Mouse (Mus musculus) right cerebral cortex, postnatal 4 days (tissue): ENCODE results near the gene Tex2.
"Not testable (repeated sequence)": the region's sequence is repeated elsewhere in the genome, so short reads cannot be mapped to it uniquely, and the experiment has no call there.

Source experiments
- DNase-seq: peaks from one replicate; pipeline ENCODE4 v3.0.0-alpha.2; 2022

The Tex2 gene

GRCm38 (mm10) chr11:106612961-106613637 is at the start of gene Tex2:
Tex2 (minus strand) TSS chr11:106613423.
- peak; percentile 95 for DNase-seq

DNA sequence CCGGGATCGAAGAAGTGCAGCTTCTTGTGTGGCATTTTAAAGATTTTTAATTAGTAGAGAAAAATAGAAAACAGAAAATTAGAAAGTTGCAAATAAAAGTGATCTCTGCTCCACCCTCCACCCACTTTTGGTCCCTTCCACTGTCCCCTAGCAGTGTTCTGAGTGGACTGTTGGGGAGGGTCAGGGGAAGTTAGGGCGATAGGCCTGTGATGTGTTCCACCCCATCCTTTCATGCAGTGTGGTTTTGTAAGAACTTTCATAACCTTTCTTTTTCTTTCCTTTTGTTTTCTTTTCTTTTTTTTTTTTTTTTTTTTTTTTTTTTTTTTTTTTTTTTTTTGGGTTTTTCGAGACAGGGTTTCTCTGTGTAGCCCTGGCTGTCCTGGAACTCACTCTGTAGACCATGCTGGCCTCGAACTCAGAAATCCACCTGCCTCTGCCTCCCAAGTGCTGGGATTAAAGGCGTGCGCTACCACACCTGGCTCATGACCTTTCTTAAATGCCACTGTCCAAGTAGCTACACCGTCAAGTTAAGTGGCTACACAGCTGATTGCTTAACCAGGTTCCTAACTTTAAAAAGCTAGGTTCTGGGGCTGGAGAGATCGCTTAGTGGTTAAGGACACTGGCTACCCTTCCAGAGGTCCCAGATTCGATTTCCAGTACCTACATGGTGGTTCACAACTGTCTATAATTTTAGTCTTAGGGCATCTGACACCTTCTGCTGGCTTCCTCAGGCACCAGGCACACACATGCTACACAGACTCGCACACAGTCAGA is 49.6 kb upstream of the Tex2 start:
- no peak for DNase-seq

DNA sequence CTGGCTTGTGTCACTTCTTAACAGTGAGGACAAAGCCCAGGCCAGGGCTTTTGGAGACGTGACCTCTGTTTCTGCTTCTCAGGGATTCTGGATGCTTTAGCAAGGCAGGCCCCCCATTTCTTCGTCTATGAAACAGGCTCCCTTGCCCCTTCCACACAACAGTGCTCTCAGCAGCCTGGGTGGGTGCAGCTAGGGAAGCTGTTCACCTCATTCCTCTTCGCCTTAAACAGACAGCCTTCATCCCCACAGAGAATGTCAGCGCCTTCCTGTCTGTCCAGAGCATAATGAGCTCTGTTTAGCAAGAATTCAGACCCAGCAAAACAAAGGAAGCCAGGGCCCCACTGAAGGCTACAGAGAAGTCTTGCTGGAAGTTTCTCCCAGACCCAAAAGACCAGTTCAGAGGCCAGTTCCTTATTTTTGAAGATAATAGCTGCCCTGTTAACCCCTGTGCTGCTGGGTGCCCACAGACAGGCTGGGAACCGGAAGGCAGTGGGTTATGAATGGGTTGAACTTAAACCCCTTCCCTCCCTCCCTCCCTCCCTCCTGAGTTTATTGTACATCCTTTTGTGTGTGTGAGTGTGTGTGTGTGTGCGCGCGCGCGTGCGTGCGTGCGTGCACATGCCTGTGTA is 47.3 kb upstream of the Tex2 start:
- DNase-seq = no peak

- DNase-seq = no peak
Measured at GRCm38 (mm10) chr11:106659598-106660295, 46.5 kb upstream of the Tex2 start.

DNA sequence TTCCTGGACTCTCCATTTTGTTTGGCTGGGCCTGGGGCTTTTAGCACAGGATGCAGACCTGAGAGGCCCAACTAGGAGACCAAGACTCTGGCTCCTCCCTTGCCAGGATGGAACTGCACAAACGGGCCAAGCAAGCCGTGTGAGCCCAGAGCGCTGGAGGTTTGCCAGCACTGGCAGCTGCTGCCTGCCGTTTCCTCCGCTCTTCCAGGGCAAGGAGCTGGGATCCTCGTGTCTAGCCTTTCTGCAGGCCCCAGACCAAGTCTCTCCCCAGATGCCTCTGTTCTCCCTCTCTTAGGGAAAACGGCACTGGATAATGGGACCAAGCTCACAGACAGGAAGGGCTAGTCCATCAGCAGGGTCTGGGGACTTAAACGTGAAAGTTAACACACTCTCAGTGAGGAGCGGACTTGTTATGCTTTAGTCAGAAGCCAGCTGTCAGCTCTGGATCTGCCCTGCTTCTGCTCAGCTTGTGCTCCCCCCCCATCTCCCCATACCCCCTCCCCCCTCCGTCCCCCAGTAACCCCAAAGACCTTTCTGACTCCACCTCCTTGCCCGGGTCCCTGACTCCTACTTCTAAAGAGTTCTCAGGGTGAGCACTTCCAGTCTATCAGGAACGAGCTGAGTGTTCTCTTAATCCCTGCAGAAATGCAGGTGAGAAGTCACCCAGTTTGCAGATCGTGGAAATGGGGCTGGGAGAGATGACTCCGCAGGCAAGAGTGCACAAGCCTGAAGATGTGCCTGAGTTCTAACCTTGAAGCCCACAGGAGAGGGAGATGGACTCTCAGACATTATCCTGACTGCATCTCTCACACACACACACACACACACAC is 45.0 kb upstream of the Tex2 start:
- DNase-seq = peak; percentile 80

DNA sequence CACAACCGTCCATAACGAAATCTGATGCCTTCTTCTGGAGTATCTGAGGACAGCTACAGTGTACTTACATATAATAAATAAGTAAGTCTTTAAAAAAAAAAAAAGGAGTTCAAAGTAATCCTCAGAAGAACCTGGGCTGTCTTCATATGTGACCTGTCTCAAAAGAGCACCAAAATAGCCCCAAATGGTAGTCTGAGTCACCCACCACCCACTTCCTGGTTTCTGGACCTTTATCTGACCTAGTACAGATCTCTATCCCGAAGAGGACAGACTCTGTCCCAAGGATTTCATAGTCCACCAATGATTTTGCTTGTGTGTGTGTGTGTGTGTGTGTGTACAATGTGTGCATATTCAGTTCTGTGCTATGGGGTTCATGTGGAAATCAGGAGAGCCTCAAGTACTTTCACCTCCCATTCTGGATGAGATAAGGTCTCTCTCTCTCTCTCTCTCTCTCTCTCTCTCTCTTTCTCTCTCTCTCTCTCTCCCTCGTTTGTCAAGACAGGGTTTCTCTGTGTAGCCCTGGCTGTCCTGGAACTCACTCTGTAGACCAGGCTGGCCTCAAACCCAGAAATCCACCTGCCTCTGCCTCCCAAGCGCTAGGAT is 43.8 kb upstream of the Tex2 start:
- DNase-seq = not testable (repeated sequence)

DNA sequence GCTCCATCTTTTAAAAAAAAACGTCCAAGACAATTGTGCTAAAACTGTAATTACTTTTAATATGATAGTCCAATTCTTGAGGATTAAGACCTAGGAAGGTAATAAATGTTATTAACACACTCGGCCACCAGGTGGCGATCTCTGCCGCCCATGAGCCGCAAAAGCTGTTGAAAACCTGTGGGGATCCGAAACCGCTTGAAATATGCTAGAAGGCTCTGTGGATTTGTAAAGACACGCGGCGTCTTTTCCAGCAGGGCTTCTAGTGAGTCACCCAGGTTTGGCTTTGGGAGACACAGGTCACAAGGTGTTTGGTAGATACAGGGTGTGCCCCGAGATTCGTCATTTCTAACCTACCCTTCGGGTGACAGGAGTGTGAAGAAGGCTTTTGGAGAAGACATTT is 35.1 kb upstream of the Tex2 start:
- DNase-seq = peak; percentile 74

- no peak for DNase-seq
Measured at GRCm38 (mm10) chr11:106642966-106643637, 29.9 kb upstream of the Tex2 start.

GRCm38 (mm10) chr11:106641580-106641979 is 28.4 kb upstream of the Tex2 start:
- DNase-seq = no peak

DNA sequence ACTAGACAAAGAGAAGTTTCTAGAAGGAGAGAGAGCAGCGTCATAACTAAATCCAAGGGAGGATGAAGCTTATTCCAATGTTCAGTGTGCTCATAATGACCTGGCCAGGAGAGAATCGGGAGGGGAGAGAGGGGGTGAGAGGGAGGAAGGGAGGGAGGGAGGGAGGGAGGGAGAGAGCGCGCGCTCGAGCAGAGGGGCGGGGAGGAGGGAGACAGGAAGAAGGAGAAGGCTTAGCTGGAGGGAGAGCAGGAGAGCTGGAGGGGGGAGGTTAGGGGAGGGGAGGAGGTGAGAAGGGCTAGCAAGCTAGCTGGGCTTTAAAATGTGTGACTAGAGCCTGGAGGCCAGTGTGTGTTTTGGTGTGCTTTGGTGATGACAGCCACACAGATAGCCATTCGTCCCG is 26.8 kb upstream of the Tex2 start:
- DNase-seq = no peak

DNA sequence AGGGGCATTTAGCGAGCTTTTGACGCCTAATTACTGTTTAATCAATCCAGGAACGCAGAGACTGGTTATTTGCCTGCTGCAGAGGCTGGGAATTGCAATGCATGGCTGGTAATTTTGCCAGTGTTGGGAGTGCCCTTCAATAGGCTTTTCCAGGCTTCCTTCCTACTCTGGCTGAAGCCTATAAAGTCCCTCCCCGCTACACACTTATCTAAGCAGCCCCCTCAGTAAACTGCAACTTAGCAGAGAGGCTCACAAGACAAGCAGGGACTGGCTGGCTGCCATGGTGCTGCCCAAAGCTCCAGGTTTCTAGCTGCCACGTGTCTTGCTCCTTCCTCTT is 26.1 kb upstream of the Tex2 start:
- DNase-seq = peak; percentile 20

GRCm38 (mm10) chr11:106638551-106639355 is 25.5 kb upstream of the Tex2 start:
- no peak for DNase-seq

DNA sequence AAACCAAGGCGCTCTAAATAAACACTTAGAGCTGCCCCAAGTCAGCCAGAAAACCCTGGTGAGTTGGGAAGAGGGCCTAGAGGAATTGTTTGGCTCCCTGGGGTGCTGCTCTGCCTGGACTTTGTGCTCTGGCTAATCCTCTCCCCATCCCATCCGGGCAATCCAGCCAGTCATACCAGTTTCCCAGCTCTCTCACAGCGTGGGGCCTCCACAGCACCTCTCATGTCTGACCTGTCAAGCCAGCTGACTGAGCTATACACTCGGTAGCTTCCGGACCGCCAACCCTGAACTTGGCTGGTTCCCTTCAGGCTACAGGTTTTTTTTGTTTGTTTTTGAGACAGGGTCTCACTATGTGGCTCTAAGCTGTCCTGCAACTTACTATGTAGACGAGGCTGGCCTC is 24.5 kb upstream of the Tex2 start:
- DNase-seq = no peak

DNA sequence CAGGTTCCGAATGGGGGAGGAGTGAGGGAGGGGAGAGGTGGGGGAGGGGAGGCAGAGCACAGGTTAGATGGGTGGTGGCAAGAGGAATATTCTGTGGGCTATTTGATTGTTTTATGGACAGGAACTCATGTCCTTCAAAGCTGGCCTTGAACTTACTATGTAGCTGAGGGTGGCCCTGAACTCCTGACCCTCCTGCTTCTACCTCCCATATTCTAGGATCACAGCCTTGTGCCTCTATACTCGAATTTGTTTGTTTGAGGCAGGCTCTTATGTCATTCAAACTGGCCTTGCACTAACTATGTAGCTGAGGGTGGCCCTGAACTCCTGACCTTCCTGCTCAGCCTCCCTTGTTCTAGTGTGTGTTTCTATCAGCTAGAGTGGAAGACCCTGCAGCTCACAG is 22.7 kb upstream of the Tex2 start:
- no peak for DNase-seq

GRCm38 (mm10) chr11:106634175-106634574 is 21.0 kb upstream of the Tex2 start:
- not testable (repeated sequence) for DNase-seq

DNA sequence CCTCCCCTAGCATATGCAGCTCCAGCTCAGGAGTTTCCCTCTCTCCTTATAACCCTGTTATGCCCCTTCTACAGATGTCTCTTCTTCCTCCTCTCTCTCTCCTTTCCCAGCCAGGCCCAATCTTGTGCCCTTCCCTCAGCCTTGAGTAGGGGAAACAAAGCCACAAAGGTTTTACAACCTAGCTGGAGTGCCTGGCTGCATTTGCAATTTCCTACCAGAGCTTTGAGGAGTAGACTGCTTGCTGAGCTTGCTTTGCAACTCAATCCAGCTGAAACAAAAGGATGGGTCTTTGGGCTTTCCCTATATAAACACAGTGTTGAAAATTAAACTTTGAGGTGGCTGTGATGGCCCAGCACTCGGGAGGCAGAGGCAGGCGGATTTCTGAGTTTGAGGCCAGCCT is 20.2 kb upstream of the Tex2 start:
- no peak for DNase-seq

- peak; percentile 80 for DNase-seq
Measured at GRCm38 (mm10) chr11:106627692-106628091, 14.5 kb upstream of the Tex2 start.

- DNase-seq = no peak
Measured at GRCm38 (mm10) chr11:106625577-106625976, 12.4 kb upstream of the Tex2 start.

DNA sequence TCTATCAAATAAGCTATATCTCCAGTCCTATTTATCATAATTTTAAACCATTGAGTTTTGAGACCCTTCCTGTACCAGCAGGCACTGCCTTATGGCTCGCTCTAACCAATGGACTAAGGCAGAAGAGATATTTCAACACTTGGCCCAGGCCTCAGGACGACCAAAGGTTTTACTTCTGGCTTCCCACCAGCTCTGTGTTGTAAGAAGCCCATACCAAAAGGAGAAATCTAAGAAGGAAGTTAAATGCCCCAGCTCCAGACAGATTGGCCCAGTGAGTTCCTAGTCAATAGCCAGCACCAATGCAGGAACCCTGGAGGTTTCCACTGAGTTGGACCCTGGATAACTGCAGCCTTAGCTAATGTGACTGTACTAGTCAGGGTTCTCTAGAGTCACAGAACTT is 10.4 kb upstream of the Tex2 start:
- no peak for DNase-seq

DNA sequence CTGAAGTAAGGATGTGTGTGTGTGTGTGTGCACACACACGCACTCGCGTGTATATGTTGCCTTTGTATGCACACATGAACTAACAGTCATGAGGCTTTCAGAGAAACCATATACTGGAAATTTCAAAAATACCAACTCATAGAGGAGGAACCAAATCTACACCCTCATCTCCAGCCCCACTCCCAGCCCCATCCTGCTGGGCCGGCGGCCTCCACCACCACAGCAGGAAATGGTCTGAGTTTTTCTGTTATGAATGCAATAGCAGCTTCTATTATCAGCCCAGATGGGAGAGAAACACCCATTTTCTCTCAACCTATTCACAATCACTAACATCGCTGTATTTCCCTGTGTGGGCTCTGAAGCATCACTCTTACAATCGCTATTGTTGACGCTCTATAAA is 8.8 kb upstream of the Tex2 start:
- DNase-seq = no peak

- DNase-seq = not testable (repeated sequence)
Measured at GRCm38 (mm10) chr11:106618768-106619167, 5.5 kb upstream of the Tex2 start.
